8 mouse cellular contexts compared by ENCODE assay signal in the genomic region with DNA sequence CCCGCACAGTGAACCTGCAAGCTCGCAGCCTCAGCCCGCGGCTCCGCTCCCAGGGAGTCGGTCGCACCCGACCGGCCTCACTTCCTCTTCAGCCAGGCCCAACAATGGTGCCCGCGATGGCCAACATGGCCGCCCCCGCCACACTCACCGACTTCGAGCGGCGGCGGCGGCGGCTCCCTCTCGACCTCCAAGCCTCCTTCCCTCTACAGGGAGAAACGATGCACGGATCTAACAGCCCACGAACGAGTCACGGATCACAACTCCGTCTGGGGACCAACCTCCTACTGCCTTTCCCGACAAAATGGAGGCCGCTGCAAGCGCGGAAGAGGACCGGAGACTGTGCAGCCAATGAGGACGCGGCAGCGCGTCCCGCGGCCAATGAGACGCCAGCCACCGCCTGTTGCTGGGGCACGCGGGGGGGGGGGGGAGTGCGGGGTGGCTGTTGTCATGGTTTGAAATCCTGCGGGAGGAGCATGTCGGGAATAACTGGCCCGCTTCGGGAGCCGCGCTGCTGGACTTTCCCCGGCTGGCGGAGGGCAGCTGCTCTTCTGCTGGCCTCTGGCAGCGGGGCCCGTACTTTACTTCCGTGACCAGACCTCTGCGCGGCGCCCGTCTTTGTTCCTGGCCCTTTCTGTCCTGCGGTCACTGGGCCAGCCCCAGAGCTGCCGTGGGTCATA. TPM values are rescaled to one million over a fixed set of nuclear protein-coding genes. Genes with fewer than 3 reads are reported as not detected.
A peak's percentile ranks its signal among the peaks of the same experiment; 100 is the strongest.
DNase-seq lines count a peak whose midpoint lies in the region; ATAC-seq and TF ChIP-seq lines count a peak whose summit lies in the region.

A gene (minus strand): TSS at position 325 of the 677 bp plus-strand sequence.

- H3K4me1 ChIP-seq in G1E (ENCODE audit: insufficient read depth, low read depth, low read length) = peaks cover 58% of the 10 kb centered on the region
- peaks cover 41% of the 10 kb centered on the region for H3K4me1 ChIP-seq in forebrain, embryonic 16.5 days (replicated peaks; ENCODE audit: control insufficient read depth, insufficient read depth, low read length)
- peaks cover 56% of the 10 kb centered on the region for H3K4me1 ChIP-seq in lung, embryonic 15.5 days

- under 1% methylated on average over 60 of the region's 60 CpGs for WGBS in forebrain, embryonic 16.5 days
- under 1% methylated on average over 60 of the region's 60 CpGs for WGBS in lung, embryonic 15.5 days

- ATAC-seq in G1E (ENCODE audit: extremely low read depth, insufficient number of reproducible peaks, low FRiP score, poor library complexity, severe bottlenecking) = peak; percentile 67
- ATAC-seq in forebrain, embryonic 16.5 days = peak; percentile 98
- peak; percentile 95 for ATAC-seq in lung, embryonic 15.5 days (ENCODE audit: borderline replicate concordance, extremely low read depth, low FRiP score, low TSS enrichment)

- intact Hi-C loops in heart, postnatal 36 days (cut with DNase I) = loop anchor here (1.0 to 10.0 kb wide), 2 partner anchors 17 to 271 kb away; a partner anchor contains a TSS

- peak within 1 kb of the TSS; percentile 98 for H3K27ac ChIP-seq in forebrain, embryonic 16.5 days (ENCODE audit: low read length)
- peak within 1 kb of the TSS; percentile 99 for H3K27ac ChIP-seq in lung, embryonic 15.5 days

- no peaks in the 10 kb centered on the region for H3K9me3 ChIP-seq in G1E (replicated peaks)
- no peaks in the 10 kb centered on the region for H3K9me3 ChIP-seq in forebrain, embryonic 16.5 days (ENCODE audit: control insufficient read depth, low read length)
- H3K9me3 ChIP-seq in lung, embryonic 15.5 days = no peaks in the 10 kb centered on the region

- H3K4me3 ChIP-seq in G1E (ENCODE audit: low read depth, low read length) = peak within 1 kb of the TSS; percentile 75
- peak within 1 kb of the TSS; percentile 76 for H3K4me3 ChIP-seq in forebrain, embryonic 16.5 days (replicated peaks; ENCODE audit: low read length)
- H3K4me3 ChIP-seq in lung, embryonic 15.5 days = peak within 1 kb of the TSS; percentile 69

- peak; percentile 96 for DNase-seq in G1E (ENCODE audit: low spot score)
- peak; percentile 88 for DNase-seq in cerebellum, adult 11-12 months
- peak; percentile 87 to 95 for DNase-seq in heart, postnatal 36 days
- peak; percentile 86 to 89 for DNase-seq in layer of hippocampus, adult 8-10 months (ENCODE audit: low spot score in 2 of 2)
- DNase-seq in ovary, adult 18-20 months (ENCODE audit: low spot score) = peak; percentile 90
- DNase-seq in thymus, postnatal 0 days (ENCODE audit: low spot score) = peak; percentile 93

- peak within 1 kb of the TSS; percentile 77 for H3K9ac ChIP-seq in forebrain, embryonic 16.5 days (replicated peaks; ENCODE audit: low read depth, low read length)
- peak within 1 kb of the TSS; percentile 85 for H3K9ac ChIP-seq in lung, embryonic 15.5 days

- no peaks in the 10 kb centered on the region for H3K27me3 ChIP-seq in G1E (ENCODE audit: insufficient read depth, low read length)
- H3K27me3 ChIP-seq in forebrain, embryonic 16.5 days (replicated peaks; ENCODE audit: control insufficient read depth, insufficient read depth, low read length) = no peaks in the 10 kb centered on the region
- H3K27me3 ChIP-seq in lung, embryonic 15.5 days = no peaks in the 10 kb centered on the region

- peak within 1 kb of the TSS; percentile 77 for H3K4me2 ChIP-seq in forebrain, embryonic 16.5 days (ENCODE audit: low read length)
- peak within 1 kb of the TSS; percentile 80 for H3K4me2 ChIP-seq in lung, embryonic 15.5 days

- H3K36me3 ChIP-seq in G1E (replicated peaks) = peaks cover 35% of the 10 kb centered on the region
- H3K36me3 ChIP-seq in forebrain, embryonic 16.5 days (ENCODE audit: control insufficient read depth, insufficient read depth) = peaks cover 3% of the 10 kb centered on the region
- H3K36me3 ChIP-seq in lung, embryonic 15.5 days = peaks cover 16% of the 10 kb centered on the region

- no peak for TF ChIP-seq CTCF in G1E (IDR thresholded peaks at IDR 0.05; ENCODE audit: low read depth, low read length)

RNA-seq across cellular contexts. Expression of the gene that starts here (rescaled TPM):
- total RNA-seq in G1E (2014; fragmentation: Nextera tagmentation) = 264 and 272 TPM in 2 replicates
- 159 and 197 TPM in 2 replicates for total RNA-seq in G1E (2017)
- 7.7 and 7.9 TPM in 2 replicates for polyA plus RNA-seq in G1E (2012)
- polyA plus RNA-seq in forebrain, embryonic 16.5 days (2015; fragmentation: Nextera tagmentation; extraction: Ambion mirVana) = 120 and 140 TPM in 2 replicates
- 10 to 100 TPM; 59.2 to 63.5 TPM for total RNA-seq in heart, postnatal 36 days (2021)
- total RNA-seq in layer of hippocampus, adult 8-10 months (2022) = 10 to 100 TPM; 47.2 to 86.0 (median 47.7) TPM
- 210 and 220 TPM in 2 replicates for polyA plus RNA-seq in lung, embryonic 15.5 days (2015; fragmentation: Nextera tagmentation; extraction: Ambion mirVana)
- 217 and 229 TPM in 2 replicates for polyA plus RNA-seq in thymus, postnatal 0 days (2015; fragmentation: Nextera tagmentation; extraction: Ambion mirVana)

Comparison
In these comparisons a context has a peak if more than half of its experiments do, and no peak if none do; other contexts are left out.
1. Peak in every context shown above with its lines: DNase-seq, ATAC-seq, H3K4me3 ChIP-seq and H3K27ac ChIP-seq.
2. RNA of the gene that starts here (polyA plus RNA-seq): 210 to 220 TPM in lung, embryonic 15.5 days, 217 to 229 TPM in thymus, postnatal 0 days and 120 to 140 TPM in forebrain, embryonic 16.5 days; 7.7 to 7.9 TPM in G1E; every median in the first group is over 10 times any median in the second.